Mouse (Mus musculus) kidney, adult 18-20 months (tissue): ENCODE data around the gene Olfr30.
"Not testable (repeated sequence)": the region's sequence is repeated elsewhere in the genome, so short reads cannot be mapped to it uniquely, and the experiment has no call there.

Source experiments
- DNase-seq: peaks from one replicate; pipeline ENCODE4 v3.0.0; 2021

Gene Olfr30

DNA sequence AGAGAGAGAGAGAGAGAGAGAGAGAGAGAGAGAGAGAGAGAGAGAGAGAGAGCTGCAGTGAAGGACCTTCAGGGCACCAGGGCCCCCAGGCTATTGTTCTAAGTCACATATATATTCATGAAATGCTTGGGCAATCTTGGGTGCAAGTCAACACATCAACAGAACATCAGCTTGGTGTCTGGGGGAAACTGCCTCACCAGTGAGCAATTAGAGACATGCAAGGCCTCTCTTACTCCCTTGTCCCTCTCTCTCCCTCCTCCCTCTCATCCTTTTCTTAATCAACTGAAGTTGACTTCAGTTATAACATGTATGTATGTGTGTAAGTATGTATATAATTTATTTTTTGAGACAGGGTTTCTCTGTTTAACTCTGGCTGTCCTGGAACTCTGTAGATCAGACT, at the start of gene Olfr30:
Gene Olfr30 (minus strand): TSS at position 101 of the 400 bp plus-strand sequence.
- DNase-seq: no peak

DNA sequence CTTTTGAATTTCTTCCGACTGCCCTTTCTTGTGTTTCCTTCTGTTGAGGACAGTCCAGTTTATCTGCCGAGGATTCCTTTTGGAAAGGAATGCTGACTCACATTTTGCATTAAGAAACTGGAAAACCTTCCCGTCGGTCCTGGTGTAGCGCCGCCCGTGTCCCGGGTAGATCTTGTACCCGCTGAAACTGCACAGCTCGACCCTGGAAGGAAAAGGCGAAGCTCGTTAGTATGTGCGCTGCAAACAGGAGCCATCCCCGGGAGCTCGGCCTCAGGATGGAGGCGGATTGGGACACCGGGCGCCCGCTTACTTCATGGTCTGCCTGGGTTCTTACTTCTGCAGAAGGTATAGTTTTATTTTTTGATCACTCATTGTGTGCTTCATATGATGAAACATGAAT, 47.0 kb upstream of the Olfr30 start:
- not testable (repeated sequence) for DNase-seq

DNA sequence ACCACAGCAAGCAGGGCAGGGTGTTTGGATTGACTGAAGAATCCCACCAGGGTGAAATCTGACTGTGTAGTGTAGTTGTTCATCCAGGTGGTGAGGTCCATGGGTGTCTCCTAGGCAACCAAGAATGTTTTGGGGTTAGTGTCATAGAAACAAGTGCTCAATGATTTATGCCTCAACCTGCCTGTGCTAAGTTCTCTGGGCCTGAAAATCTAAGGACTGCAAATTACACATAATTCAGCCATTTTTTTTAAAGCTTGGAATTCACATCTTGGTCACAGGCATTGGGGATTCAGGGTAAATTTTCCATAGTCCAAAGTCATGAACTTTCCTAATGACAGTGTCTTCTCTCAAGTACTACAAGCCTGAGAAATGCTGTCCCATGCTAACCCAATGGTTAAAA, 40.4 kb upstream of the Olfr30 start, which contains the start of gene Olfr331:
Gene Olfr331 (minus strand): TSS at position 101 of the 400 bp plus-strand sequence.
- not testable (repeated sequence) for DNase-seq

- no peak for DNase-seq
Observed at GRCm38 (mm10) chr11:58499290-58499689, 37.2 kb upstream of the Olfr30 start.

DNA sequence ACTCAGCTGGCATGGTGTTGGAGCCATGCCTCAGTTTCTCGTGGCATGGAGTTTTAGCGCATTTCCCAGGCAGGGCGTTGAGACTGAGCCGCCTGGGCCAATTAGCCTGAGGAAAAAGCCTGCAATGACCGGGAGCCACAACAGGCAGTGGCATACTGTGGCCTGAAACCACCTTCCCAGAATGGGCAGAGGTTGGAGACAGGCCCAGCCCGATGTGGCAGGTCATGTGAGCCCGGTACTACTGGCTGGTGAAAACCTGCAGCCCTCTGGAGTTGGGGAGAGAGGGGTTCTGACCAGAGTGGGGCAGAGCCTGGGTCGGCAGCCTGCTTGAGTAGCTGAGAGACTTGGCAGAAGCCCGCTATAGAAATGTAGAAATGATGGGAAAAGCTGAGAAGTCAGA, 36.7 kb upstream of the Olfr30 start:
- DNase-seq: no peak

DNA sequence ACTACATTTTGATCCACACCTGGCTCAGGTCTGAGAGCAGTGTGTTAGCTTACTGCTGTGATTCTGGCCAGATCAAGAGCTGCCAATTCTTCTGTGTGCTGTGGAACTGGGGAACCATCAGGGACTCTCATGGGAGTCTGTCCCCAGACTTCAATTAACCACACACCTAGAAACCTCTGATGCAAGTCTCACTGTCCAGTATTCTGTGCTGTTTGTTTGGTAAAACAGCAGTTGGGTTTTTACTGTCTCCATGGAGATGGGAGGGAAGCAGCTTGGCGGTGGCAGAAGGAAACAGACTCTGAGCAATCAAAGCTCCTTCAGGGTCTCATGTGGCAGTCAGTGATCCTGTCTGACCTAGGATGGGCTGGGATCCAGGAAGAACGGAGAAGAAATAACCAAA, 30.4 kb upstream of the Olfr30 start, which contains the start of gene Olfr332:
Gene Olfr332 (minus strand): TSS at position 101 of the 400 bp plus-strand sequence.
- DNase-seq: no peak

GRCm38 (mm10) chr11:58453592-58453991, 8.5 kb downstream of the Olfr30 start:
- DNase-seq: no peak

GRCm38 (mm10) chr11:58452759-58453158, 9.3 kb downstream of the Olfr30 start, which contains the start of gene Lypd9:
Gene Lypd9 (minus strand): TSS chr11:58452923.
- no peak for DNase-seq

GRCm38 (mm10) chr11:58437866-58438265, 24.2 kb downstream of the Olfr30 start:
- no peak for DNase-seq

DNA sequence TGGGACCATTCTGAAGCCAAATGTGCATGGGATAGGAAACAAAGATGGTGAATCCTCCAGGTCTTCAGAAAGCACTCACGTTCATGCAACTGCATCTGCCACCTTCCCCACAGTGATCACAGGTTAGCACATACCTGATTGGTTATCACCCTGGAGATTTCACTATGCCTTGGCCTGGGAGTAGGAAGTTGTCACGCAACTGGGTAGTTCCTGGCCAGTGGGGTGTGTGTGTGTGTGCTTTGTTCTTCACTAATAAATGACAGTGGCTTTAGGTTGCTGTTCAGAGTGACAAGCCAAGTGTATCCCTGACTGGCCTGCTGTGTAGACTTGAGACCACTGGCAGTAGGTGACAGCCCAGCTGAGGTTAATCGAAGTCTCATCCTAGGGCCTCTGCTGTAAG, 29.8 kb downstream of the Olfr30 start, which contains the start of gene Gm12253:
Gene Gm12253 (plus strand): TSS at position 301 of the 400 bp plus-strand sequence.
- DNase-seq: no peak

GRCm38 (mm10) chr11:58420815-58421214, 41.3 kb downstream of the Olfr30 start, which contains the start of gene 1810065E05Rik:
Gene 1810065E05Rik (plus strand): TSS chr11:58421111.
- no peak for DNase-seq

DNA sequence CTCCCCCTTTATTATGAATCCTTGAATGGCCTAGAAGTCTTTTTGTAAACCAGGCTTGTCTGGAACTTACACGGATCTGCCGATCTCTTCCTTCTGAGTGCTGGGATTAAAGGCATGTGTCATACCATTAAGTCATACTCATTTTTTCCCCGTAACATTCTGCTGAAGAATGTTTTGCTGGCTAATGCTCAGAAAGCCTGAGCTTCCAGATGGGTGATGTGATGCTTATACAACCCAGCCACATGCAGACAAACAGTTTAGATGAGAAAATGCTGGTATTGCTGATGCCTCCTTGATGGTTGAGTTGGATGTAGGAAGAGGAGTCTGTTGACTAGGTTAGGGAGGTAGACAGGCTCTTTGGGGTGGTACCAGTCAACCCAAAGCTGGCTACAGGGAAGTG, 43.7 kb downstream of the Olfr30 start:
- no peak for DNase-seq

DNA sequence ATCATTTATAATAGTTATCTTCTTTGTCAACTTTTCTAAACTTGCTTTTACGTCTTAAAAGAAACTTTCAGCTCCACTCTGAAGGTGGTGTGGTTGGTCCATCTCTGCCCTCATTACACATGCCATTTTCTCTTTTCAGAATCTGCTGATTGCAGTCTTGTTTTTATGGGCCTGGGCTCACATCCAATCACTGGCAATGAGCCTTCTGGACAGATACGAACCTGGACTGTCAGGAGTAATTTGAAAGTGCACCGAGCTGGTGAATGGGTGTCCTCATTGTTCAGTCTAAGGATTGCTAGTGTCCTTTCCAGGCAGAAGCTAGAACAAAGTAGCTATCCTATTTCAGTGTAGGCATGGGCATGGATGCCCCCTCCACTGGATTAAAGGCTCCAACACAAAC, 54.0 kb downstream of the Olfr30 start:
- peak; percentile 8 for DNase-seq
